ENCODE assay signal across 8 mouse cellular contexts in the genomic region with DNA sequence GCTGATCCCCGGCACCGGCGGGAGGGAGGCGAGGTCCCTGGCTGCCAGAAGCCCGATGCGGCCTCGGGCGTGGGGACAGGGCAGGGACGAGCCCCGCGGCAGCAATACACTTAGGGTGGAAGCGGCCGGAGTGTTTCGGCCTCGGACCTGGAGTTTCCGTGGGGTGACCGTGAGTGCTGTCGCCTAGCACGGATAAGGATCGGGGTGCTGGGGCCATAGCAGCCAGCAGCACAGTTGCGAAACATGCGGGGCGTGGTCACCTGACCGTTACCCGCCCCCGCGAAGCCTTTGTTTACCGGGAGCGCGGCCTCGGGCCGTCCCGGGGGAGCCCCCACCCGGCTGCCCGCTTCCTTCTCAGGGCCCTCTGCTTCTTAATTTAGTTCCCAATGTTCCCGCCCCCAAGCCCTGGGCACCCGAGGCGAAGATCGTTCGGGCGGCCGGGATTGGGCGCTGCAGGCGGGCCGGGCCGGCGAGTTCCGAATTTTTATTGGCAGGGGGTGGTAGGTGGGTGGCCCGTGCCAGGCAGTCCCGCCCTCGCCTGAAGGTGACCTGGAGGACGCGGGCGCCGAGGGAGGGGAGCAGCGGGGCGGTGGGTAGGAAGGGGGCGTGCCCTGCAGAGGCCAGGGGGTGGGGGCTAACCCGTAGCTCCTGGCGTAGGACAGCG. TPM values are rescaled to one million over a fixed set of nuclear protein-coding genes. Genes with fewer than 3 reads are reported as not detected.
DNase-seq lines count a peak whose midpoint lies in the region; ATAC-seq lines count a peak whose summit lies in the region.

No protein-coding gene starts in this region.

- H3K4me2 ChIP-seq in embryonic facial prominence, embryonic 14.5 days (ENCODE audit: low read depth, low read length), result peak overlapping the region; percentile 61
- H3K4me2 ChIP-seq in kidney, embryonic 14.5 days (replicated peaks; ENCODE audit: low read depth, low read length), result peak overlapping the region; percentile 50
- H3K4me2 ChIP-seq in limb, embryonic 15.5 days, result peak overlapping the region; percentile 67

- H3K9ac ChIP-seq in embryonic facial prominence, embryonic 14.5 days (ENCODE audit: low read depth, low read length), result peak overlapping the region; percentile 97
- H3K9ac ChIP-seq in kidney, embryonic 14.5 days (ENCODE audit: low read depth, low read length), result peak overlapping the region; percentile 96
- peak overlapping the region; percentile 78 for H3K9ac ChIP-seq in limb, embryonic 15.5 days

- H3K4me3 ChIP-seq in embryonic facial prominence, embryonic 14.5 days (ENCODE audit: low read depth, low read length), result peak overlapping the region; percentile 99
- H3K4me3 ChIP-seq in kidney, embryonic 14.5 days (ENCODE audit: low read length), result peak overlapping the region; percentile 96
- H3K4me3 ChIP-seq in limb, embryonic 15.5 days, result peak overlapping the region; percentile 96

- no peaks in the 10 kb centered on the region for H3K27me3 ChIP-seq in embryonic facial prominence, embryonic 14.5 days (replicated peaks; ENCODE audit: control insufficient read depth, insufficient read depth, low read length)
- no peaks in the 10 kb centered on the region for H3K27me3 ChIP-seq in kidney, embryonic 14.5 days (ENCODE audit: control insufficient read depth, insufficient read depth, low read length)
- H3K27me3 ChIP-seq in limb, embryonic 15.5 days, result no peaks in the 10 kb centered on the region

- H3K27ac ChIP-seq in embryonic facial prominence, embryonic 14.5 days (replicated peaks; ENCODE audit: low read depth, low read length), result peak overlapping the region; percentile 99
- peak overlapping the region; percentile 97 for H3K27ac ChIP-seq in kidney, embryonic 14.5 days (ENCODE audit: low read depth, low read length)
- peak overlapping the region; percentile 96 for H3K27ac ChIP-seq in limb, embryonic 15.5 days

- H3K4me1 ChIP-seq in embryonic facial prominence, embryonic 14.5 days (ENCODE audit: control insufficient read depth, insufficient read depth, low read length), result no peaks in the 10 kb centered on the region
- H3K4me1 ChIP-seq in kidney, embryonic 14.5 days (ENCODE audit: control insufficient read depth, insufficient read depth, low read length), result no peaks in the 10 kb centered on the region
- H3K4me1 ChIP-seq in limb, embryonic 15.5 days, result peaks cover 7% of the 10 kb centered on the region; the same call in 1 of the 2 replicates

- H3K9me3 ChIP-seq in embryonic facial prominence, embryonic 14.5 days (ENCODE audit: control insufficient read depth, low read length), result peaks cover 5% of the 10 kb centered on the region; the same call in 1 of the 2 replicates
- no peaks in the 10 kb centered on the region for H3K9me3 ChIP-seq in kidney, embryonic 14.5 days (ENCODE audit: control insufficient read depth, low read length)
- no peaks in the 10 kb centered on the region for H3K9me3 ChIP-seq in limb, embryonic 15.5 days

- WGBS in embryonic facial prominence, embryonic 14.5 days, result under 1% methylated on average over 41 of the region's 61 CpGs
- WGBS in kidney, embryonic 14.5 days, result under 1% methylated on average over 52 of the region's 61 CpGs
- under 1% methylated on average over 58 of the region's 61 CpGs for WGBS in limb, embryonic 15.5 days

- DNase-seq in 3T3-L1 (ENCODE audit: low read depth, low spot score), result peak; percentile 93
- peak; percentile 87 to 94 for DNase-seq in adrenal gland, postnatal 4 days (ENCODE audit: low spot score in 2 of 2)
- peak; percentile 95 for DNase-seq in embryonic facial prominence, embryonic 14.5 days (ENCODE audit: low spot score)
- peak; percentile 96 to 98 for DNase-seq in heart, adult 9 months (ENCODE audit: low spot score in 2 of 2)
- DNase-seq in monocyte, adult 2 months (ENCODE audit: low read depth in 1 of 2, low spot score in 2 of 2), result peak; percentile 85 to 95
- peak; percentile 97 to 98 for DNase-seq in spleen, postnatal 36 days (ENCODE audit: low spot score in 2 of 2)

- peaks cover 6% of the 10 kb centered on the region; the same call in 1 of the 2 replicates for H3K36me3 ChIP-seq in embryonic facial prominence, embryonic 14.5 days (ENCODE audit: control insufficient read depth, insufficient read depth, low read length)
- no peaks in the 10 kb centered on the region for H3K36me3 ChIP-seq in kidney, embryonic 14.5 days (ENCODE audit: control insufficient read depth, insufficient read depth, low read length)
- 0 out of 2 replicates have a peak, but pooled peaks cover 5% of the 10 kb centered on the region for H3K36me3 ChIP-seq in limb, embryonic 15.5 days

- ATAC-seq in embryonic facial prominence, embryonic 14.5 days (ENCODE audit: low read depth), result peak; percentile 93
- ATAC-seq in kidney, embryonic 14.5 days (ENCODE audit: low FRiP score, low TSS enrichment), result peak; percentile 95
- peak; percentile 91 for ATAC-seq in limb, embryonic 15.5 days (ENCODE audit: insufficient number of reproducible peaks, low FRiP score, low TSS enrichment, low read depth)

RNA-seq across cellular contexts. Expression of a gene that starts 0.5 kb away (rescaled TPM):
- 100 to 1,000 TPM in 1 of 2 experiments, 10 to 100 TPM in 1; 92.6 to 102 TPM for total RNA-seq in adrenal gland, postnatal 4 days (2021)
- polyA plus RNA-seq in embryonic facial prominence, embryonic 14.5 days (2014; fragmentation: Nextera tagmentation; extraction: Ambion mirVana), result 23.1 and 27.5 TPM in 2 replicates
- polyA plus RNA-seq in kidney, embryonic 14.5 days (2014; fragmentation: Nextera tagmentation; extraction: Ambion mirVana), result 21.8 and 40.4 TPM in 2 replicates
- polyA plus RNA-seq in limb, embryonic 15.5 days (2015; fragmentation: Nextera tagmentation; extraction: Ambion mirVana), result 20.0 and 24.0 TPM in 2 replicates

RNA-seq across cellular contexts. Expression of a gene that starts 43.0 kb away (rescaled TPM):
- 10 to 100 TPM; 55.6 to 66.3 TPM for total RNA-seq in adrenal gland, postnatal 4 days (2021)
- 25.4 and 31.3 TPM in 2 replicates for polyA plus RNA-seq in embryonic facial prominence, embryonic 14.5 days (2014; fragmentation: Nextera tagmentation; extraction: Ambion mirVana)
- polyA plus RNA-seq in kidney, embryonic 14.5 days (2014; fragmentation: Nextera tagmentation; extraction: Ambion mirVana), result 24.3 and 47.5 TPM in 2 replicates
- 24.7 and 26.5 TPM in 2 replicates for polyA plus RNA-seq in limb, embryonic 15.5 days (2015; fragmentation: Nextera tagmentation; extraction: Ambion mirVana)

Comparison
In these comparisons a context has a peak if more than half of its experiments do, and no peak if none do; other contexts are left out.
1. Peak in every context shown above with its lines: DNase-seq, ATAC-seq, H3K4me3 ChIP-seq and H3K27ac ChIP-seq.